Mouse (Mus musculus) layer of hippocampus, postnatal 10 days (tissue): ENCODE results near the gene Gm20388. TPM values are rescaled to one million over a fixed set of nuclear protein-coding genes. Genes with fewer than 3 reads are reported as not detected.
"Not testable (repeated sequence)": the region's sequence is repeated elsewhere in the genome, so short reads cannot be mapped to it uniquely, and the experiment has no call there.

Experiments used
- DNase-seq, 2 experiments: peaks; one replicate each; pipeline ENCODE4 v3.0.0; 2021; ENCODE audit warnings: low spot score in 2 of 2
- total RNA-seq, 2 experiments: library from RNA; stranded (reverse); gene quantifications; 2 replicates each; pipeline ENCODE4 v1.2.3; 2021

Gm20388 gene
- total RNA-seq, 2 experiments from 2014 or later = not detected

DNA sequence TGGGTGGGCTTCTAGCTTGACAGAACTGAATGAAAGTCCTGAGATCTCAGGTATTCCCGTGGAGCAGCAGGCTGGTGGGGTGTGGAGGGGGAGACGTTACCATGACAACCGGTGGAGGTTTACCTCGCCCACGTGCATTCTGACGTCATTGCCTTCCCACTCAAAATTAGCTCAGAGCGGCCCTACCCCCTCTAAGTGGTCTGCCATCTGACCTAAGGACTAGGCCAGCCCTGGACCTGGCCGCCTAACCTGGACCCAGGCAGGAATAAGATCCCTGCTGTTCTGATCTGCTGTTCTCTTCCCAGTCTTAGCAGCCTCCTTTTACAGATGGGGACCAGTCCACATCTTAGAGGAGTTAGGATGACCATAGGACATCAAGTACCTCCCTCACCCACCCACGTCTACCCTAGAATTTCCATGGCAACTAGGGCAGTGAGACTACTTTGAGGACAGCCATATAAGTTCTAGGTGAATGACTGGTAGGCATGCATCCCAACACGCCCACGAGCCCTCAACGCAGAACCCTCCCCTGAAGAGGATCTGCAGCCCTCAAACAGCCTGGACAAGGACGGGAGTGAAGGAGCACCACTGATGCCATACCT lies 3324.4 kb downstream of the Gm20388 start:
- peak; percentile 61 to 70 for DNase-seq

GRCm38 (mm10) chr8:123235520-123236497 lies 3325.2 kb downstream of the Gm20388 start, which contains the start of gene Spata2l:
Gene Spata2l (minus strand): TSS chr8:123236233.
- peak; percentile 78 to 83 for DNase-seq

- no peak for DNase-seq
Measured at GRCm38 (mm10) chr8:123239398-123239797, 3328.8 kb downstream of the Gm20388 start.

GRCm38 (mm10) chr8:123242107-123242923 lies 3331.7 kb downstream of the Gm20388 start:
- DNase-seq = no peak

DNA sequence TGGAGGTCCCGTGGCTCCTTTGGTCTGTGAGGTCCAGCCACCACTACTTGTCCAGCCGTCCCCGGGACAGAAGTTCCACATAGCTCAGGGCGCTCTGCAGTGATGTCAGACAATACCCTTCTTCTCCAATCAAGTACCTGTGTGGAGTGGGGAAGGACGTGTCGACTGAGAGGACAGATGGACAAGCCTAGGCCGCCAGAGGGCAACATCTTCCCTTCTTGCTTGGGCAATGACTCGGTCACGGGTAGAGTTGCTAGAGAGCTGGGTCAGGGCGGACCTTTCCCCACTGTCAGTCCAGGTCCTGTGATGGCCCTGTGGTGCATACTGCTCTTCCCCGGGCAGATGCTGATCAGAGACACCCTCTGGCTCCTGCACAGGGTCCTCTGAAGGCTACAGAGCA lies 3332.4 kb downstream of the Gm20388 start:
- no peak for DNase-seq

- no peak for DNase-seq
Measured at GRCm38 (mm10) chr8:123244382-123244781, 3333.7 kb downstream of the Gm20388 start.

DNA sequence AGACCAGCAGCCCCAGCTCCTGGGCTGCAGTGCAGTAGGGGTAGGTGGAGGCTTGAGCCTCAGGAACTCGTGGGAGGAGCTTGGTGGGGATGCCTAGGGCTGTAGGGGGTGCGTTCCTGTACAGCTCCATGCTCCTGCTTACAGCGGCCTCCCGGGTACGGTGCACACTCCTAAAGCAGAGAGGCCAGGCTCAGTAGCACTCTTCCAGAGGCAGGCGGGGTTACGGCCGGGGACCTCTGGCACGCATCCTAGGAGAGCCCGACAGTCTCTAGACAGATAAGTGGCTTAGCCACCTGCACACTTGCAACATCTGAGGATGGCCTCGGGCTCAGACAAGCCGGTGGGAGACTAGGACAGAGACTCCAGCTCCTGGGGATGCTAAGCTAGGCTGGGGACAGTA lies 3334.9 kb downstream of the Gm20388 start:
- no peak for DNase-seq

- DNase-seq = no peak
Measured at GRCm38 (mm10) chr8:123247748-123248147, 3337.1 kb downstream of the Gm20388 start.

DNA sequence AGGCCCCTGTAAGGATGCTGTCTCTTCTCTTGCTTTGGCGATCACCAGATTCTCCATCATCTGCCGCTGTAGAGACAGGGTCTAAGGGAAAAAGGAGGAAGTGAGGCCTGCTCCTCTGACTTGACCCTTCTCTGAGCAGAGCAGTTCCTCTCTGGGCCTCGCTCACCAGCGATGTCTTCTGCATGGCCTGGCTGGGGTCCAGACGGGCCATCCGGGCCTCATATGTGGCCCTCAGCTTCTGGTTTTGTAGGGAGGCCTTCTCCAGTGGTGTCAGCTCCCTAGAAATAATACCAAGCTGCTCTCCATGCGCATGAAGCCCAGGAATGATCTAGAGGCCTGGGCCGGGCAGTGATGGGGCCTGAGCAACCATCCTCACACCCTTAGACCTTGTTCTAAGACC lies 3338.0 kb downstream of the Gm20388 start:
- no peak for DNase-seq

GRCm38 (mm10) chr8:123250940-123251339 lies 3340.3 kb downstream of the Gm20388 start:
- no peak for DNase-seq

- no peak for DNase-seq
Measured at GRCm38 (mm10) chr8:123252925-123253324, 3342.3 kb downstream of the Gm20388 start.

DNA sequence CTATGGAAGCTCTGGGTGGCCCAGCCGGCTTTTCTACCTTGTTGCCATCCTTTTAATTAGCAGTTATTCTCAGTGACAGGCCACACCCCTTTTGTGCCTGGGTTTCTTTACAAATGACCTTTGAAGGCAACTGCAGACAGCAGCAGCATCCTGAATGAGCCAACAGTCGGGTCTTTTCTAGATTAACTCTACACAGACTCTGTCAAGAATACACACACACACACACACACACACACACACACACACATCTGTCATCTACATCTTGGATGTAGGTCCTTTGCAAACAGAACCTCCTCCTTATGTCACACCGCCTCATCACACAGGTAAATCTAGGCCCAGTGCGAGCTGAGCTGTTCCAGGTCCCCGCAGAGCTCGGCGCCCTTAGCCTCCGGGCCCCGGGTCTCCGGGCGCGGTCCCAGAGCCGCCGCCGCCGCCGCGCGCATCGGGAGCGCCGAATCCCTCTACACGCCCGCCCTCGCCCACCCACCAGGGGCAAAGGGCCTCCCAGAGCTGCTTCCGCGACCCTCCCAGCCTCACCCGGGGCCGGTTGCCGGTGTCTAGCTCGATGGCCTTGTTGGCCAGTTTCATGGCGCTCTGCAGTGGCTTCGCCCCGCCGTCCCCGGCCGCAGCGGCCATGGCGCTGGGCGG lies 3342.9 kb downstream of the Gm20388 start:
- no peak for DNase-seq

DNA sequence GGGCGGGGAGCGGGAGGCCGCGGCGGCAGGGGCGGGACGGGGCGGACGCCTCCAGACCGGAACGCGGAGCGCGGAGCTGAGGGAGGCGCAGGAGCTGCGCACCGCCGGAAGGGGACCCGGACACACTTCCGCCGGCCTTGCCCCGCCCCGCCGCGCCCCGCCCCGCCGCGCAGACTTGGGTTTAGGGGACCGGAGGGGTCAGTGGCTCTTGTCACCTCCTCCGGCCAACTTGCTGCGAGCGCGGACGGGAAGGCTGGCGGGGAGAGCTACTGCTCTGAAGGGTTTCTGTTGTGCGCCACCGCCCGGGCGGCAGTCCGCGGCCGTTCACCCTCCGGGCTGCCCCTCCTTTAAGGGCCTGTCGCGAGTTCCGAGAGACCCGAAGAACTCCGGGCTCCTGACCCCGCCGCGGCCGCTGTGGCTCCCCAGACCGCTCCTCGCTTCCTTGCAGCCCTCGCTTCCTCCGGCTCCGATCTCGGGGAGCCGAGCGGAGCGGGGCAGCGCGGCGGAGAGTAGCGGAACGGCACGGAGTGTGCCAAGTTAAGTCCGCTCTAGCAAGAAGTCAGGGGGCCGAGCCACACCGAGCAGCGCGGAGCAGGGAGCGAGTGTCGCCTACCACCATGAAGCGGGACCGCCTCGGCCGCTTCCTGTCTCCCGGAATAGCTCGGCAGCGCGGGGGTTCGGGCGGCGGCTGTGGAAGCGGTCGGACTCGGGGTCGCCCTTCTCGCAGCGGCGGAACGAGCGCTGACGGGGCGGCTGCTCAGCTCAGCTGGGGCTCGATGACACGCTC lies 3343.7 kb downstream of the Gm20388 start, which contains the start of the genes Zfp276 and Vps9d1:
Zfp276 (plus strand) TSS at position 97 of the 787 bp plus-strand sequence.
Vps9d1 (minus strand) TSS at position 250 of the 787 bp plus-strand sequence.
- DNase-seq = peak; percentile 87 to 92

DNA sequence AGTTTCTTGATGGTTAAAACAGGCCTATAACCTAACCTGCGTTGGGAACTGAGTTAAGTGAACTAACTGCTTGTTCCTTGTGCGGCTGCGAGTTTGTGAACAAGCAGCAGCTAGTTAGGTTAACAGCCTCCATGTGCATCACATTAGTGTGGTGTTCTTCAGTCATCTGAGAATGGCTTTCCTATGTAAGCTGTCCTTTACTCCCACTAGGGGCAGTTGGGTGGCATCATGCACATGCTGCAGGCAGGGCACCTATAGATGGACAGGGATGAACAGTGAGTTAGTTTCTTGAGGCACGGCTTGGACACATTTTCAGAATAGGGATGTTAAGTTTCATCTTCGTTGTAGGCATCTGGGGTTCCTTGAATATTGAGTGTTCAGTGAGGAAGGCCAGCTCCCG lies 3344.5 kb downstream of the Gm20388 start:
- DNase-seq = no peak

GRCm38 (mm10) chr8:123257114-123257513 lies 3346.5 kb downstream of the Gm20388 start:
- no peak for DNase-seq

DNA sequence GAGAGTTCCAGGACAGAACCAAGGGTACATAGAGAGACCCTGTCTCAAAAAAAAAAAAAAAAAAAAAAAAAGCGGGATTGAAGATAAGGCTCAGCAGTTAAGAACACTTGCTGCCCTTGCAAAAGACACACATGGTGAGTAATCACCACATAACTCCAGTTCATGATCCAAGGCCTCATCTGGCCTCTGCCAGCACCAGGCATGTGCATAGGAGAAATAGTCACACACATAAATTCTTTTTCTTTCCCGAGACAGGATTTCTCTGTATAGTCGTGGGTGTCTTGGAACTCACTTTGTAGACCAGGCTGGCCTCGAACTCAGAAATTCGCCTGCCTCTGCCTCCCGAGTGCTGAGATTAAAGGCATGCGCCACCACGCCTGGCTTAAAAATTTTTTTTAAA lies 3347.0 kb downstream of the Gm20388 start:
- not testable (repeated sequence) for DNase-seq

GRCm38 (mm10) chr8:123267926-123268656 lies 3357.4 kb downstream of the Gm20388 start:
- DNase-seq = no peak

DNA sequence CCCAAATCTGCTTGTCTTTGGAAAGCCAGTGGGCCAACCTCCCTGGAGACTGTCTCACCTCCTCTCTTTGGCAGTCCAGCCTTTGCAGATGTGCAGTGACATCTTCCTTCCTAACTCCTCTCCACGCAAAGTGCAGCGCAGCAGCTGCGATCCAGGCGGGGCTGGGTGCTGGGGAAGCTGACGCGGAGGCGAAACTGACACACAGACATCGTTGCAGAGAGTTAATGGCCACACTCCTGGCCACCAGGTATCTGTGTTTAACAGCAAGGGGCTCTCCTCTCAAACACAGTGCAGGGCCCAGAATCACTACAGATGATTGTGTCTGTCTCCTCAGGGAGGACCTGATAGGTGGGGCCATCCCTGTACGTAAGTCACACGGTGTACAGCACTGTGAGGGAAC lies 3360.5 kb downstream of the Gm20388 start:
- DNase-seq = no peak

DNA sequence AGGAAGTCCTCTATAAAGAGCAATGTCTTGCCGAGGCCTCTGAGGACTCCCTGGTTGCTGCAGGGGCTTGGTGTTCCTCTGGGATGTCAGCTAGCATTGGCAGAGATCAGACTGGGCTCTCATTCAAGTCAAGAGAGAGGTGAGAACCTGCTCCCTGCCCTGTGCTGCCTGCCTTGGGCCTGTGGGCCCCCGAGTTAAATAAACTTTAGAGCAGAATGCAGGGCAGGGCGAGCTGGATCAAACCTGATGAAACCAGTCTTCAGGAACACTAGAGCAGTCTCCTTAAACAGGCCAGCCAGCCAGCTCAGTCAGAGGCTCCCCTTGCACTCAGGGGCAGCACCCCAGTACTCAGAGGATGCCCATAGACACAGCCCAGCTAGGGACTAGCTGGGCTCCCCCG lies 3361.3 kb downstream of the Gm20388 start:
- no peak for DNase-seq
